In genomic region chr17:63434081-63434480, GRCm38 (mm10) we compare ENCODE assay signal across 8 mouse cellular contexts.
DNase-seq lines count a peak whose midpoint lies in the region; ATAC-seq and TF ChIP-seq lines count a peak whose summit lies in the region.
"Had no signal": no experiment of that assay in that cellular context is flagged by ENCODE, and none has a peak within 500 bp of the region (broad histone marks: within the 10 kb centered on the region; RNA-seq: fewer than 3 reads in every experiment).

No protein-coding gene starts in this region.

- no peaks in the 10 kb centered on the region for H3K9me3 ChIP-seq in lung, embryonic 14.5 days (ENCODE audit: low read depth, low read length)

- H3K9ac ChIP-seq in lung, embryonic 14.5 days = no peak overlapping the region

- TF ChIP-seq CTCF in lung, embryonic 14.5 days (IDR thresholded peaks at IDR 0.05; ENCODE audit: low read depth) = peak; percentile 55
- no peak for TF ChIP-seq CTCF in lung, adult 2 months (IDR thresholded peaks at IDR 0.05; ENCODE audit: insufficient read depth, low read length)

- intact Hi-C loops in heart, postnatal 10 days (cut with DNase I) = loop anchor here (1.0 kb wide), 1 partner anchor 33 kb away; no protein-coding TSS in a partner anchor

- TF ChIP-seq POLR2A in lung, adult 2 months (IDR thresholded peaks at IDR 0.05; ENCODE audit: borderline replicate concordance, extremely low read depth, low read depth, low read length) = no peak

- no peak overlapping the region for H3K4me3 ChIP-seq in lung, embryonic 14.5 days (ENCODE audit: low read depth, low read length)
- no peak overlapping the region for H3K4me3 ChIP-seq in lung, adult 2 months (replicated peaks; ENCODE audit: extremely low read depth, low read depth, low read length)

- H3K27me3 ChIP-seq in lung, embryonic 14.5 days (ENCODE audit: insufficient read depth, low read length) = no peaks in the 10 kb centered on the region

- peaks cover 3% of the 10 kb centered on the region; the same call in 1 of the 2 replicates for H3K4me1 ChIP-seq in lung, embryonic 14.5 days (ENCODE audit: insufficient read depth)
- H3K4me1 ChIP-seq in lung, adult 2 months (ENCODE audit: control insufficient read depth, insufficient read depth, low read length) = peaks cover 9% of the 10 kb centered on the region

- no peak overlapping the region for H3K27ac ChIP-seq in lung, embryonic 14.5 days (ENCODE audit: low read depth)

- ATAC-seq in lung, embryonic 14.5 days (ENCODE audit: insufficient read depth) = no peak

- H3K36me3 ChIP-seq in lung, embryonic 14.5 days (ENCODE audit: insufficient read depth) = no peaks in the 10 kb centered on the region

- WGBS in lung, embryonic 14.5 days = 47% methylated on average over 6 of the region's 6 CpGs
- 63% methylated on average over 6 of the region's 6 CpGs for WGBS in lung, adult 2 months

- peak; percentile 54 to 73 for DNase-seq in heart, postnatal 10 days
- DNase-seq in heart, adult 11 months = no peak
- peak; percentile 81 for DNase-seq in lung, embryonic 14.5 days
- no peak for DNase-seq in lung, adult 2 months
- DNase-seq in brain, adult 2 months (ENCODE audit: low read depth, low spot score) = peak; percentile 76
- DNase-seq in lung, postnatal 36 days = peak; percentile 34
- DNase-seq in thymus, postnatal 0 days (ENCODE audit: low spot score) = no peak
- DNase-seq: right cerebral cortex, adult 18-20 months had no signal

- H3K4me2 ChIP-seq in lung, embryonic 14.5 days = no peak overlapping the region

Comparison
In these comparisons a context has a peak if more than half of its experiments do, and no peak if none do; other contexts are left out.
1. DNase-seq: peak in heart, postnatal 10 days (2 of 2), lung, embryonic 14.5 days (single experiment), brain, adult 2 months (single experiment) and lung, postnatal 36 days (single experiment); none in heart, adult 11 months (single experiment), lung, adult 2 months (single experiment) and thymus, postnatal 0 days (single experiment).